Mouse (Mus musculus) G1E-ER4 (cell line): ENCODE data around the gene Tpgs1. TPM values are rescaled to one million over a fixed set of nuclear protein-coding genes. Genes with fewer than 3 reads are reported as not detected.

Source experiments
- GATA1 ChIP-seq: IDR thresholded peaks from one replicate; pipeline ENCODE4 v1.8.0; 2012; ENCODE audit warnings: low read length, inconsistent platforms
- polyA plus RNA-seq: library from polyadenylated mRNA; stranded (reverse); fragments of >175 nt; gene quantifications from 2 replicates; pipeline ENCODE4 v1.2.3, GENCODE M21; 2012

Tpgs1 gene
- polyA plus RNA-seq = 119 and 126 TPM in 2 replicates

GRCm38 (mm10) chr10:79668771-79669575 lies at the start of gene Tpgs1:
TSS of gene Tpgs1 (plus strand) at chr10:79669369.
- TF ChIP-seq GATA1 = no peak

GRCm38 (mm10) chr10:79623950-79624349 lies 45.2 kb upstream of the Tpgs1 start:
- TF ChIP-seq GATA1 = no peak

DNA sequence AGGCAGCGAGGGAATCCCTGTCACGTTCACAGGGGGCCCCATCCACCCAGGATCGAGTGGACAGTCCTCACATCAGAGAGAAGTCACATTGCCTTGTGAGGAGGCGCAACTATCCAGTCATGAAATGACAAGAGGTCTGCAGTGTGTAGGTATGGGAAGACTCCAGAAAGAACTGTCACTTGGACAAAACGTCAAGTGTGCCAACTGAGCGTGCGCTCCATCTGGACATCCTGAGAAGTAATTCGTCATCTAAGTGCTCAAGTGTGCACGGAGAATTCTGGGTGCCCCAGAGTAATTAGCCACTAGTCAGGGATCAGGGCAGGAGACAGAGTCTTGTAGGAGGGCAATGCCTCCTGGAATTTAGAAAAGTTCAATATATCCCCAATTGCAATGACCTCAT lies 43.8 kb upstream of the Tpgs1 start:
- TF ChIP-seq GATA1 = no peak

GRCm38 (mm10) chr10:79626156-79626555 lies 43.0 kb upstream of the Tpgs1 start:
- TF ChIP-seq GATA1 = no peak

- no peak for TF ChIP-seq GATA1
These were observed 40.8 kb upstream of the Tpgs1 start for GRCm38 (mm10) chr10:79628377-79628776.

DNA sequence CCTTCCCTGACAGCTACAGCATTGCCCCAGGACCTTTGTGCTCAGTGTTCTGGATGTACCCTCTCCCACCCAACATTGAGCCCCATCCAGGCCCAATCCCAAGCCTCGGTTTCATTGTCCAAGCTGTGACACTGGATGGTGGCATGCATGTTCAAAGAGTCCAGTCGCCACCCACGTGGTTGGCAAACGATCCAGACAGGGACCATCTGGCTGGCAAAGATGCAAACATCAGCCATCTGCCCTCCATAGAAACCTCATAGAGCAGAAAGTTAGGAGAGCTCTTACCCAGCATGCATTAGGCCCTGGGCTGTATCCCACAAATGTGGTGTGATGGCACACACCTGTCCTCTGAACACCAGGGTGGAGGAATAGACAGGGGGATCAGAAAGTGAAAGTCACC lies 37.7 kb upstream of the Tpgs1 start:
- TF ChIP-seq GATA1 = no peak

- TF ChIP-seq GATA1 = no peak
These were observed 36.0 kb upstream of the Tpgs1 start for GRCm38 (mm10) chr10:79633006-79633777.

GRCm38 (mm10) chr10:79636287-79636686 lies 32.9 kb upstream of the Tpgs1 start:
- TF ChIP-seq GATA1 = no peak

- no peak for TF ChIP-seq GATA1
These were observed 31.8 kb upstream of the Tpgs1 start, which contains the start of gene Shc2 for GRCm38 (mm10) chr10:79637128-79638110. TSS of gene Shc2 (minus strand) at chr10:79637918.

- TF ChIP-seq GATA1 = no peak
These were observed 30.5 kb upstream of the Tpgs1 start for GRCm38 (mm10) chr10:79638486-79639204.

DNA sequence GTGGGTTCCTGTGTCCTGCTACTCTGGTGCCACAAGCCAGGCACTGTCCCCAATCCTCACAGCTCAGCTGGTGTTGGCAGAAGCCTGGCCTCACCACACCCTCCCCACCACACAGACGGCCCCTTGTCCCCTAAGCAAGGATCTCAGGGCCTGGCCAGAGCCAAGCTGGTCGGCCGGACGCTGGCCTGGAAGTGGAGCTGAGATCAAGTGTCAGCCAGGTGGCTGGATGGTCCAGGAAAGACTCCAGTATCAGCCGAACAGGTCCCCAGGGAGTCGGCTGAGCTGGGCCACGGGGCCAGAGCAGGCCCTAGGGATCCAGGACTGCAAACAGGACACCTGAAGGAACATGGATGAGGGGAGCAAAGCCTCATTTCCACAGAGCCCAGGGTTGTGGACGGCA lies 23.5 kb upstream of the Tpgs1 start, which contains the start of gene Odf3l2:
Odf3l2 (minus strand) TSS at position 28 of the 400 bp plus-strand sequence.
- TF ChIP-seq GATA1 = no peak

GRCm38 (mm10) chr10:79649070-79649751 lies 20.0 kb upstream of the Tpgs1 start:
- TF ChIP-seq GATA1 = no peak

DNA sequence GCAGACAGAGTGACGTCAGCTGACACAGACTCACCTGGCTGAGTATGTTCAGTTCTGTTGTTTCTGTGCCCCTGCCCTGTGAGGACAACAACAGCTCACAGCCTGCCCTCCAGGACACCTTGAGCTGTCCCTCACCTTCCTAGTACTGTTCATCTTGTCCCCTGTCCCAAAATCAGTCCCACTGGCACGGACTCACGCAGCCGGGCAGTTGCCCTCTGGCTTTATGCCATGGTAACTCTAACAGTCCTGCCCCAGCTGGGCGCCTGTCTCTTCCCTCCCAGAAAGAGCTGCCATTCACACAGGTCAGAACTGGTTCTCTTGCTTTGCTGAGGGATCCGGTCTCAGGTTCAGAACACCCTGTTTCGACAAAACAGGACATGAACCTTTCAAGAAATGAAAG lies 16.4 kb upstream of the Tpgs1 start:
- TF ChIP-seq GATA1 = no peak

DNA sequence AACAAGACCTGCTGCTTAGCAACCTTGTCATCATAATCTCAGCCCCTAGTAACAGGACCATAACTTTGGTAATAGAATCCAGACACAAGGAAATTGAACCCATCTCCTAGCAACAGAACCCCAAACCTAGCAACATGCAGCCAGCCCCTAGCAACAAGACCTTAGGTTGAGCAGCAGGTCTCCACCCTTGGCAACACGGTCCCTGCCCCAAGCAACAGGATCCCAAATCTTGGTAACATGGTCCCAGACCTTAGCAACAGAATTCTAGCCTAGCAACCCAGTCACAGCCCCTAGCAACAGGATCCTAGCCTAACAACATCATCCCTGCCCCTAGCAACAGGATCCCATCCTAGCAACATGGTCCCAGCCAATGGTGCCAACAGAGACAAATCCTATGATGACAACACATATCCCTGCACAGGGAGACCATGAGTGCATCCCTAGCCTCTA lies 14.2 kb upstream of the Tpgs1 start:
- TF ChIP-seq GATA1 = no peak
